Mouse (Mus musculus): ENCODE data around the gene Nphs1.

The Nphs1 gene

DNA sequence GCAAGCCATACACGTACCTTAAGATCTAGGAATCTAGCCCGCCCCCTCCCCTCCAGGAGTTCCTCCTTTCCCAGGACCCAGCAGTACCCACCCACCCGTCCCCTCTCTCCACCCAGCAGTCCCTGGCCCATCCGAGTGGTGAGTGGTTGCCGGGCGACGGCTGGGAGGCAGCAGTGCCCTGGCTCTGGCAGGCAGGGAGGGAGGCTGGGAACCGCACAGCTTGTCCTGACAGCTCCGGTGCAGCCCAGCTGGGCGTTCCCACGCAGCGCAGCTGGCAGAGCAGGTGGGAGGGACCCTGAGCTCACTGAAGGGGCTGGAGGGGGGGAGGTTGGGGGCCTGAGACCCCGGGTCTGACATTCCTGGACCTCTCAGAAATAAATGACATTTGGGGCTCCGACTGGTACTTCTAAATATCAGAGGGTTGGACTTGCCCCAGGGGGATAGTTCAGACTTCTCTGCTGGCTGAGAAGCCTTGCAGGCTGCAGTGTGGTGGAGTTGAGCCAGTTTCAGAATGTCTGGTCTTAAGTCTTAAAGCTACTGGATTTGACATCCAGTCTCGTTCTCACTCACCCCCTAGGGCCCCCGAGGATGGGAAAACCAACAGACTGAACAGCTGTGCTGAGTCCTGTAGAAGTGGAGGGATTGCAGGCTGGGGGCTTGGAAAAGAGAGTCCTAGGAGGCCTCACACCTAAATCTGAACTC, at the start of gene Nphs1, which contains the start of gene Kirrel2:
TSS of gene Nphs1 (plus strand) at position 687 of the 702 bp plus-strand sequence.
TSS of gene Kirrel2 (minus strand) at position 62 of the 702 bp plus-strand sequence.
- DNase-seq: peak; percentile 79

DNA sequence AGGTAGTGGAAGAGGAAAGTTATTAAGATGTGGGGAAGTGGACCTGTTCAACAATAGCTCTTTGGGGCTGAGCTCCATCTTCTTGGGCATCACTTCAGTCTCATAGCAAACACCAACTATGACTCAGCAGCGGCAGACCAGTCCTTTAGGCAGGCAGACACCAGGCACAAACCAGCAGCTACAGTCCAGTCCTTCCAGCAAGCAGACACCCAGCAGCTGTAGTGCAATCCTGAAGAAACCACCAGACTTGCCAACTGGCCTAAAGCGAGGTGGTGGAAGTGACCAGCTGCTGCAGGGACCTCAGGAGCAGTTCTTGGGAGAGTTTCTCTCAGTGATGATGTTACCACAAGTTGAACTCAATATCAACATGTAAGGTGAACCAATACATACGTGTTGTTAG, 49.5 kb upstream of the Nphs1 start:
- no peak for DNase-seq

DNA sequence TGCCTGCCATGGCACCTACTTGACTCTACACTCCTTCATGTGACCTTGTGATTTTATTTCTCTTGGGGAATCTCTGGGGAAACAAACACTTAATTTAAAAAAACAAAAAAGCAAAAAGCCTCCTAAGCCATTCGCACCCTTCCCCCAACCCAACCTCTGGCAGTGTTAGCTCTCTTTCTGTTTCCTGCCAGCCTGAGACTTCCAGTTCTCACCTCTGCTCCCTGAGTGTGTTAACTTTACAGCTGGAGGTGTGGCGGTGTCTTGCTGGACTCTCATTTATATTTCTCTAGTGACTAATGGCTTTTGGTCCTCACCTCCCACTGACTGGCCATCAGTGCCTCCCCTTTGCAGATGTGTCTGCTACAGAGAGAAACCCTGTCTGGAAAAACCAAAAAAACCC, 48.3 kb upstream of the Nphs1 start:
- no peak for DNase-seq

DNA sequence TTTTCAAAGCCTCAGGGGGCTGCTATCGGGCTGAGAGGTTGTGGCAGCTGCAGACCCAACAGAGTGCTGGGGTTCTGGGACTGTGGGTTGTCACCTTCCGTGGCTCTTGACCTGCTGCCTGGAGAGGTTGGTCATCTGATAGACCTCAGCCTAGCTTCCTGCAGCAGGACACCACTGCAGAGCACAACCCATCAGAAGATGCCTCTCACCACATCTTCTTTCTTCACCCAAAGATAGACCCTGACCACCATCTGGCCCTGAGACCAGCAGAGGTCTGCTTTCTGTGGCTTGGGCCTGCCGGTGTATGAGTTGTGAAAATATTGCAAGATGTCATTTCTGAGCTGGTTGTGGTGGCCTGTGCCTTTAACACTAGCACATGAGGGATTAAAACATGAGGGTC, 47.1 kb upstream of the Nphs1 start:
- DNase-seq: no peak

DNA sequence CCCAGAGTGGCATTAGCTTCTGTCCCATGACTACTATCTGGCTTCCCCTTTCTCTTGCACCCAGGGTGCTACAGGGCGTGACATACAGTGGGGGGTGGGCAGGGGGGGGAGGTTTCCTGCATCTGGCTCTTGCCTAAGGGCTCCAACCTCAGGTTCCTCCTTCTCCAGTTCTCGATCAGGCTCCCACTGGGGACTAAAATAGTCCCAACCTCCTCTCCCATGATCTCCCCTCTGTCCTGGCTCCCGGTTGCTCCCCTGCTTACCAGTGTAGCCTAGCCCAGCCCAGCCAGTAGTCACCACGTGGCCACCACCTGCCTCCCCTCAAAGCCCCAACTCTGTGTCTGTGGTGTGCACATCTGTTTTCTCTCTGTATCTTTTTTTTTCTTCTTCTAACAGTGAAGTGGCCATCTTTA, 45.4 kb upstream of the Nphs1 start:
- no peak for DNase-seq

DNA sequence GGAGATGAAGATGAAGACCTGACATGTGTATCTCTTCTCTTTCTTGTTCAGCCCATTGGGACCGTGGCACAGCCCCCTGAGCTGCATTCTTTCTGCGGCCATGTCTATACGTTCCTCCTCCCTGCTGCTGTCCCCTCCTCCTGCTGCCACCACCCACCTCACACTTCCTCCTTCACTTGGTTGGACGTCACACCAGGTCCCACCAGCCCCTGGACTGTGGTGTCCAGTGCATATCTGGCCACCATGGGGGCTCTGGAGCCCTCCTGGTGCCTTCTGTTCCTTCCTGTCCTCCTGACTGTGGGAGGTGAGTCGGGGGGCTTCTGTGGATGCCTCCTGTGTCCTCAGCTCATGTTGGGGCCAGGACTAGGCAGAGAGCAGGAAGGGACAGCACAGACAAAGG, 44.5 kb upstream of the Nphs1 start, which contains the start of gene Tyrobp:
TSS of gene Tyrobp (plus strand) at position 165 of the 400 bp plus-strand sequence.
- no peak for DNase-seq

DNA sequence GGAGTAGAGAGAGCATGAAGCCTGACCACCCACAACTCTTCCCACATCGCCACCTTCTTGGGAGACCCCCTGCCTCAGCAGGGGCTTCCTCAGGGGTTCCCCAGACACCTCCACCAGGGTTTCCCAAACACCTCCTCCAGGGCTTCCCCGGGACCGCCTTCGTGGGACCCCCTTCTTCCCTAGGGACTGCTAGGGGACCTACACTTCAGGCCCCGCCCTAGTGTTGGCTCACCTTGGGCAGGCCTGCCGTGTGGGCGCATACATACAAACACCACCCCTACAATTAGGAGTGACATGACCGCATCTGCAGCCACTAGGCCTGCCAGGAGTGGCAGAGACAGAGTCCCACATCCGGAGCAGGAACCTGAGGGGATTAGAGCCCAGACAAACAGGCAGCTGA, 40.3 kb upstream of the Nphs1 start:
- no peak for DNase-seq

DNA sequence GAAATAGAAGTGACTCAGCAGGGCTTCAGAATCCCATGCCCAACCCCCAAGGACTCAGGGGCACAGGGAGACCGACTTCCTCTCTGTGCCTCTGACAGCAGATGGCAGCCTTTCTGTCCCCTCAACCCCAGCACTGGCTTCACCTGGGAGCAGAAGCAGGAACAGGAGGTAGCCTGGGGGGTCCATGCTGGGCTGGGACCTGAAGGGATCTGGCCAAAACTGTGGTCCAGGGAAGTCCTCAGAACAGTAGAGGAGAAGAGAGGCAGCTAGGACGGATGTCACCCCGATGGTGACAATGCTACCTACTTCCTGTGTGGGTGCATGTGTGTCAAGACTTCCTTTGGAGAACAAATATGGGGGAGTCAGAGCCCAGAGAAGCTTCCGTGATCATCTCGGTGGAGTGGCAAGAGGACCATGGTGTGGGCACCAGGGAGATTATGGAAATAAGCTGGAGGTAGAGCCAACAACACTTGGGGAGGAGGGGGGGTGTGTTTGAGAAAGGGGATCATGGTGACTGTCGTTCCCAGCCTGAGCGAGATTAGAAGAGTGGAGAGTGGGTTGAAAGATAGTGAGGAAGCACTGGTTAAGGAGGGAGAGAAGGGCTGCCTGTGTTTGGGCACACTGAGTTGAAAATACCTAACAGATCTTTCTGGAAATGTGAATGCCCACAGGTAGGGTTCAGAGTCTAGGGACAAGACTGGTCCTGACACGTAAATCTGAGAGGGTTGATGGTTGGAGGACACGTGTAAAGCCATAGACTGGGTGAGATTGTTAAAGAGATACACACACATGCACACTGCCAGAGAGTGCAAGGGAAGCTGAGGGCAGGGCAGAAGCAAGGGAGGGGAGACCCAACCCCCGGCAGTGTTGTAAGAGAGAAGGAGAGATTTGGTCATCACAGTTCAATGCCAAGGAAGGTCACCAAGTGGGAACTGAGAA, 38.3 kb upstream of the Nphs1 start, which contains the start of gene Hcst:
TSS of gene Hcst (minus strand) at position 294 of the 939 bp plus-strand sequence.
- no peak for DNase-seq

DNA sequence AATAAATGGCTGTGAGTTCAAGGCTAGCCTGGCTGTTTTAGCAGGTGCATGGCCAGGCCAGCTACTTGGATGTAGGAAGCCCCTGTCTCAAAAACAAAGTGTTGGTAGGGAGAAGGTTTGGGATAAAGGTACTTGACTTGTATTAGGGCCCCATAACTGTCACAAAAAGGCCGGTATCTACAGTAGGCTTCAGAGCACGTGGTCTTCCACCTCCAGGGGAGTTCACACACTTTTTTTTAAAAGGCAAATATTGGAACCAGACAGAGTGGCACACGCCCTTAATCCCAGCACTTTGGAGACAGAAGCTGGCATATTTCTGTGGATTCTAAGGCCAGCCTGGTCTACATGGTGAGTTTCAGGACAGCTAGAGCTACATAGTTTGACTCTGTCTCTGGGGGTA, 37.4 kb upstream of the Nphs1 start:
- DNase-seq: no peak

DNA sequence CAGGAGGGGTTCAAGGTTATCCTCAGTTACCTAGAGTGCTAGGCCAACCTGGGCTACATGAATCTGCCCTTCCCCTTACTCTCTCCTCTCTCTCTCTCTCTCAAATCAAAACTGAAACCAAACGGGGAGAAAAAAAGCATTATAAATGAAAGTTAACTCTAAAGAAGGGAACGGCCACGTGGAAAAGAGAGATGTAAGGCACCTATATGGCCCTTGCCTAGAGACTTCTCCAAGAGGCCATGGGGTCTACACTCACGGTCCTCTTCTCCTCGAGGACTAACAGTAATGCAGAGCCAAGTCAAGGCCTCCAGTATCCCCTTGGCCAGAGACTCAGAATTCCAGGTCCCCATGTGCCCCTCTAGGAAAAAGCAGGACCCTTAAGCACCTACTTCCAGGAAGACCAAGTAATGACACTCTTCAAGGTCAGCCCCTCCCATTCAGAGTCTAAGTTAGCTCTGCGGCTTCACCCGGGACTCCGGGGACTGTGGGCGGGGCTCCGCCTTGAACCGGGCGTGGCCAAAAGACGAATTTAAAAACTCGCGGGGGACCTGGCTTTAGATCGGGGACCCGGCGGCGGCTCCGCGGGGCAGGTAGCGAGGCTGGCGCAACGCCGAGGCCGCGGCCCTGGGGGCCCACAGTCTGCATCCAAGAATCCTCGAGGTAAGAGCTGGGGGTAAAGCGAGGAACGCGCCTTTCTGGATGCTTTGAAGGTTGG, 36.8 kb upstream of the Nphs1 start, which contains the start of gene Nfkbid:
TSS of gene Nfkbid (plus strand) at position 558 of the 715 bp plus-strand sequence.
- peak; percentile 67 for DNase-seq

DNA sequence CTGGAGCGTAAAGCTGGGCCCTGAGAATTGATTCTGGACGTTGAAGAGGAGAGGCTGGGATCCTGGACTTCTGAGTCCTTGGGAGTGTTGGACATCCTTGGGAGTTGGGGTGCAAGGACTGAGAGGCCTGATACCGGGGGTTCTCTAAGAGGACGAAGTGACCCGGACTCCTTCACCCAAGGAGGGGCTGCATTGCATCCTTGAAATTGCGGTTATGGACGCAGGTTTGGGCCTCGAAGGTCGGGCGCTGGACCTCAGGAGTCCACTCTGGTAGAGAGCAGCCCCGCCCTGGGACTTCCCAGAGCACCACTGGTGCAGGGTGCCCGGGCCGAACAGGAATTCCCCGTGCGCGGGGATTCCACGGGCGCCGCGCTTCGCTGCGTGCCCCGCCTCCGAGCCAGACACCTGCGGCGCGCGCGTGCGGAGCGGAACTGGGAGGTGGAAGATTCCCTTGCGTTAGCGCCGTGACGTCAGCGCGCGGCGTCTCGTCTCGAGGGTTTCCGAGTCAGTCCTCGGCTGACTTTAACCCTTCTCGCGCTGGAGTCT, 36.2 kb upstream of the Nphs1 start:
- DNase-seq: peak; percentile 96

DNA sequence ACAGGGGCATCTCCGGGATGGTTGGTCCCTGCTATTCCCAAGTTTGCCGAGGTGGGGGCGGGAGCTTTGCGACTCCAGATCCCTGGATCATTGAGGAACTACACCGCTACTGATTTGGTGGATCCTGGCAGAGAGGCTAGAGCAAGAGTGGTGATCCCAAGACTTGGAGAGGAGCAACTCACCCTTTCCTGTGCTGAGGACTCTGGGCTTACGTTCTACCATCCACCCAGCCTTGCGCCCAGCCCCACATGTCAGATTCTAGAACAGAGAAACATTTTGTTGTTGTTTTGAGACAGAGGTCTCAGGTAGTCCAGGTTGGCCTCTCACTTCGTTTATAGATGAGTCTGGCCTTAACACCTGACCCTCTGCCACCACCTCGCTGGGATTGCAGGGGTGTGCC, 35.6 kb upstream of the Nphs1 start:
- DNase-seq: no peak

DNA sequence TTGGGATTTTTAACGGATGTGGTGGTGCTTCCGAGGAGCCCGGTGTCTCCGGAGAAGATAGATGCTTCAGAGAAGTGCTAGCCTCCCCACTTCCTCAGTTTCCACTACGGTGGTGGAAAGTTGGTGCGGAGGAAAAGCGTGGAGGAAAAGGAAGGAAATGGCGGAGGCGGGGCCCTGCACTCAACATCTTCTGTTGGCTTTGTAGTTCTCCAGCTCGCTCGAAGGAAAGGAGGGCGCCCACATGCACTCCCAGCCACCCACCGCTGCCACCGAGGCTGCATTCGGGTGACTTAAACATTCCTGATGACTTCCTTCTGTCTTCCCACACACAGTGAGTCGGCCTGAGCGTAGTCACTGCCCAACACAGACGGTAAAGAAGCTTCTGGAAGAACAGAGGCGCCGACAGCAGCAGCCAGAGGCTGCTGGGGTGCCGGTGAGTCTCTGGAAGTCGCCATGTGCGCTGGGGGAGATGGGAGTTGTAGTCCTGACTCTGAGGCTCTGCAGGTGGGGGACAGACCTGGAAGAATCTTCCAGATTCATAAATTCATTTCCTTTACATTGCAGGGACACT, 35.0 kb upstream of the Nphs1 start:
- peak; percentile 83 for DNase-seq

DNA sequence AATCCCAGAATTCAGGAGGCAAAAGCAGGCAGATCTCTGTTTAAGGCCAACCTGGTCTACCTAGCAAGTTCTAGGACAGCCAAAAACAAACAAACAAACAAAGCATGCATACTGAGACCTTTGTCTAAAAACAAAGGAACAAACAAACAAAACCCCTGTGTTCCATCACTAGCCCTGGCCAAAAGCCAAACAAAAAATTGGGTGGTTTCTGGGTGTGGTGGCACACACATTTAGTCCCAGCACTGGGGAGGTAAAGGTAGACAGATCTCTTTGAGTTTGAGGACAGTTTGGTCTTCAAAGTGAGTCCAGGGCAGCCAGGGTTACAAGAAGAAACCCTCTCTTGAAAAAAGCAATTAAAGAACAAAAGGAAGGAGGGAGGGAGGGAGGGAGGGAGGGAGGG, 28.8 kb upstream of the Nphs1 start:
- DNase-seq: no peak

DNA sequence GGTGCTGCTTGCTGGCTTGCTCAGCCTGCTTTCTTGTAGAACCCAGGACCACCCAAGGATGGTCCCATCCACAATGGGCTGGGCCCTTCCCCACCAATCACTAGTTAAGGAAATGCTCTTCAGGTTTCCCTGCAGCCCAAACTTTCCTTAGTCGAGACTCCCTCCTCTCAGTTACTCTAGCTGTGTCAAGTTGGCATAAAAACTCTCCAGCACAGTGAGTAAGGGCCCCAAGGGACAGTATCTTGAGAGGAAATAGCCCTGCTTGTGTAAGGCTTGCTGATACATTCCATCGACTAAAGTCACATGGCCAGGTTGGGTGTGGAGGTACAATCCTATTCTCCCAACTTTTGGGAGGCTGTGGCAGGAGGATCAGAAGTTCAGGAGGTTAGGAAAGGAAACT, 27.9 kb upstream of the Nphs1 start:
- no peak for DNase-seq

DNA sequence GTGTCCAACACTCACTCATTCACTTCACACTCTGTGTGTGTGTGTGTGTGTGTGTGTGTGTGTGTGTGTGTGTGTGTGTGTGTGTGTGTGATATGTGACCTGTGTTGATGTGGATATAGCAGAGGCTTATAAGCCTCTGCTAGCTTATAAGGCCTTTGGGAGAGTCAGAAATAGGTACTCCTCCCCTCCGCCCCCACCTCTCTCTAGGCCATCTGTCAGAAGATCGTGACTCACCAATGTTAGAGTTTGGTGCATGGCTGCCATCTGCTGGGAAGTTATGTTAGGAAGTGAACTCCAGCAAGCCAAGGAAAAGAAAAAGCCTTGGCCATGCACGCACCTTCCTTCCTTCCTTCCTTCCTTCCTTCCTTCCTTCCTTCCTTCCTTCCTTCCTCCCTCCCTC, 26.3 kb upstream of the Nphs1 start:
- DNase-seq: peak; percentile 93

DNA sequence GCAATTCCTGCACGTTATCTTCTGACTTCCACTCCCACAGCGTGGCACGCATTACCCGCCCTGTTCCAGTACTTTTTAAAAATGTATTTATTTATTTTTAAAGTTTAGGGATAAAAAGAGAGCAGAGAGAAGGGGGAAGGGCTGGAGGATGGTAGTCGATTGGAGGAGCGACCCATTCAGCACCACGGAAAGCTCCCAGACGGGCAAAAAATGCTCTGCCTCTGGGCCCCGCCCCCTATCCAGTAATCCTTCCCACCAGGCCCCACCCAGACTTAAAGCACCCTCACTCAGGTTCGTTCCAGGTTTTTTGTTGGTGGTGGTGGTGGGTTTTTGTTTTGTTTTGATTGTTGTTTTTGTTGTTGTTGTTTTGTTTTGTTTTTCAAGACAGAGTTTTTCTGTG, 23.9 kb upstream of the Nphs1 start:
- DNase-seq: no peak

DNA sequence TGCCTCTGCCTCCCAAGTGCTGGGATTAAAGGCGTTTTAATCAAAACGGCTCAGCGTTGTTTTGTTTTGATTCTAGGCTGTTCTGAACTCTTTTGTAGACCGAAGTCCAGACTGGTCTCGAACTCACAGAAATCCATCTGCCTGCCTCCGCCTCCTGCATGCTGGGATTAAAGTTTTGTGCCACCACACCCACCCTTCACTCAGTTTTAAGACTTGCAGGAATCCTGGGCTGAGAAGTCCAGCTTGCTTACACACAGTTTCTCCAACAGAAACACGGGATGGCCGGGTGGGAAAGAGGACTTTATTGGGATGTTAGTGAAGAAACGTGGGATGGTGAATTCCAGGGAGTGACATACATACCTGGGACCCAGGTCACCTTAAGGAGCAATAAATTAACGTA, 23.4 kb upstream of the Nphs1 start:
- DNase-seq: no peak

DNA sequence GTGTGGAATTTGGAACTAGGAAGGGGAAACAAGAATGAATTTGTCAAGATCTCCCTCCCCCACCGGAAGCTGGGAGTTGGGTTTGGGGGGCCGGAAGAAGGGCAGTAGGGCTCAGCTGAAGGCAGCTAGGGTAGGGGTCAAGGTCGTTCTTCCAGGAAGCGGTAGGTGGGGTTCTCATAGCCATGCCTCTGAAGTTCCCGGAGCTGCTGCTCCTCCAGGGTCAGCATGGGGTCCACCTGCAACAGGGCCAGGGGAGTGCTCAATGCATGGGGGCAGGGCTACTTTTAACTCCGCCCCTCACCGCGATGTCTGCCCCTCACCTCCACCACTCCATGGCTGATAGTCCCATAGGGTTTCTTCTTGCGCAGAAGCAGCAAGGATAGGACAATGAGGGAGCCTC, 23.0 kb upstream of the Nphs1 start:
- no peak for DNase-seq

DNA sequence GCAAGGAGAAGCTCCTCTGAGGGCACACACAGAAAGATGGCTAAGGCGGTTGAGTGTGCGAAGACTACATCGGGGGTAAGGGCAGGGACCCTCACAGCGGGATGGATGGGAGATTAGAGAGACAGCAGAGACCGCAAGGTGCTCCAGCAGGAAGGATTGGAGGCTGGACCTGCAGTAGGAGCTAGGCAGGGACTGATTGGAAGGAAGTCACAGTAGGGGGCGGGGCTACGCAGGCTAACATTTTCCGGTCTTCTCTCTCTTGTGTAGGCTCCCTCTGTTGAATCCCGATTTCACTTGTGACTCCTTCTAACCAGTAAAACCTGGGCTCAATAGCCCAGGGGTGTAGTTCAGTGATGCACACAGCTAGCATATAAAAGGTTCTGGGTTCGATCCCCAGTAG, 21.2 kb upstream of the Nphs1 start:
- DNase-seq: no peak

DNA sequence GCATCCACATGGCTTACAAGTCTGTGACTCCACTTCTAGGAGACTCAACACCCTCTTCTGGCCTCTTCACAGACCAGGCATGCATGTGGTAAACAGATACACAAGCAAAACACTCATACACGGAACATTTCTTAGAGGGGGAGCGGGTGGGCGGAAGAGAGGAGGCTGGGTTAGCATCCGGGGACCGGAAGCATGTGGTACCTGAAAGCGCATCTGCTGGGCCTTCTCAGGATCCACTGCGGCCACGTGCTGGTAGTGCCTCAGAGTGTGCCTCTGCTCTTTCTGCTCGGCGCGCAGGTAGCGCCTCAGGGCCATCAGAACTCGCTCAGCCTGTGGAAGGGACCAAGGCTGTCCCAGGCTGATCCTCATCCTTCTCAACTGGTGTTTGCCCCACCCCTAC, 18.4 kb upstream of the Nphs1 start:
- no peak for DNase-seq

DNA sequence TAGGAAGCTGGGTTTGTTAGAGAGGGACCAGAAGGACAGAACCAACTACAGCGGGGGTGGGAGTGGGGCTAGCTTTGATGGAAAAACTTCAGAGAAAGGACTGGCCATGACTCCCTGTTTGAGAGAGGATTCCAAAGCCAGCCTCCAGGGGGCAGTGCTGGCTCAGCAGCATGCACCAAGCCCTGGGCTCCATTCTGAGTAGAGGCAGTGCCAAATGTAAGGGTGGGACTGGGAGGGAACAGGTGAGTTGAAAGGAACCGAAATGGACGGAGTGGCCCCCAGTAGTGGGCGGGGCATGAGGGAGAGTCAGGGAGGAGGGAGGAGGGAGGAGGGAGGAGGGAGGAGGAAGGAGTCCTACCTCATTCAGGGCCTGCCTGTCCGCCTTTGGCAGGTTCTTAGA, 17.4 kb upstream of the Nphs1 start:
- DNase-seq: peak; percentile 55
